Mouse (Mus musculus) spleen, embryonic (tissue): ENCODE results near the gene Ndufa13.

Experiments used
- CTCF ChIA-PET: fragments of 350-600 bp; sonication (Branson Sonifier 250); formaldehyde crosslinking; loops from one replicate; lab custom pipeline; 2022; lab: Charles Lee

Gene Ndufa13

DNA sequence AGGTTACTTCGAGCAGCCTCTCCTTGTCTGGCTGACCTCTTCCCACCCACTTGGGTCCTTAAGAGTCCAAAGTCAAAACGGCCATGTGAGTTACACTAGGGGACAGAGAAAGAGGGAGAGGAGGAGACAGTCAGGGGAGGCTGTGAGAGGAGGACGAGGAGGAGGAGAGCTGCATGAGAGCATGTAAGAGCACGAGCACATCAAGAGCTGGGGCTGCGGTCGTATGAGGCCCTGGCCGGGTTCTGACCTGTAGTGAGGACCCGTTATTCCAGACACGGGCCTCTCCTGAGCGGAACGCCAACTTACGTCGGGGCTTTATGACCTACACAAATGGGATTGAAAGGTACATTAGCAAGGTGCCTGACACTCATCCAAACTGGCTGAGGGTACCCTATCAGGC, 9.6 kb upstream of the Ndufa13 start:
- CTCF ChIA-PET = no interaction called here

DNA sequence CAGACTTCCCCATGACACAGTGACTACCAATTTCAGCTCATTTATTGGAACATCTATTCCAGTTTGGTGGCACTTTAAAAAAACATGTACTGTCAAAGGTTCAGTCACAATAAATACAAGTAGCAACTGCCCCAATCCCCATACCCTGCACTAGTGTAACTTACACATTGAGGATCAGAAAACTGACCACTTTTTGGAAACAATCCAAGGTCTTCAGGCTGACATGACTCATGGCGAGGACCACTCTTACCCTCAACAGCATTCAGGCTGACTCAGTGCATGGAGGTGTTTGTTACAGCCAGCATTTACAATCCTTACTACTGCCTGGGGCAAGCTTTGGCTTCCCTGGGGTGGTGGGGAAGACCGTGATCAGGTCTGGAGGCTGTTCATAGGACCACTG, 4.7 kb upstream of the Ndufa13 start:
- CTCF ChIA-PET = no interaction called here

DNA sequence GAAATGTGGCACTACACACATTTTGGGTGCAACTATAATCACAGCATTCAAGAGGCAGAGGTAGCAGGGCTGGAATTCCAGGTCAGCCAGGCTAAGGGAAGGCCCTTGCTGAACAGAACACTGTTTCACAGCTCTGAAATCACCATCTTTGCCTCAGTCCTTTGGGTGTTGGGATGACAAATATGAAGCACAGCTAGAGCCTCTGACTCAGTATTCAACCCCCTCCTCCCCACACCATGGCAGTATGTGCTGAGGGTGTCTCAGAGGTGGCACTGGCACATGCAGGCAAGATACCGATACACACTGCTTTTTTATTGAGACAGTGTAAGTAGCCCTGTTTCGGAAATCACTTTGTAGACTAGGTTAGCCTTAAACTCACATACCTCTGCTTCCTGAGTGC, 3.9 kb upstream of the Ndufa13 start:
- CTCF ChIA-PET = interaction anchor here (0.6 kb wide), 1 partner anchor 148 kb away, joined by 4 read pairs; no protein-coding TSS in a partner anchor

DNA sequence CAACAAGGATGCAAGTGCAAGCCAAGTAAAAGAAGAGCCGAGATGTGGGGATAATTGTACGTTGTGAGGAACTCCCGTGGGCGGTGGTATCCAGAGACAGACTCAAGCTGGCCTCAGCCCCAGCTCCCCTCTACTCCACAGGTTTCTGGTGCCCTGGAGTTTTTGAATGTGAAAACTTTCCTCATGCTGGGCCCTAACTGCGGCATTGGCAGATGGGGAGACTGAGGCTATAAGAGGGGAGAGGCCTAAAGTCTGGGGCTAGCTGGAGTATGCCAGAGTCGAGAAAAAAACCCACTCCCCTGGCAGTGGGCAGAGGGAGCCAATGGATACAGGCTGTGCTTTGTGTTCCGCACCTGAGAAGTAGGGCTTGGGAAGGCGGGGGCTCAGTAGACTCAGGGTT, 1.7 kb upstream of the Ndufa13 start:
- CTCF ChIA-PET = no interaction called here

GRCm38 (mm10) chr8:69903063-69903542, 745 bp upstream of the Ndufa13 start:
- CTCF ChIA-PET = no interaction called here

GRCm38 (mm10) chr8:69901484-69902162, 735 bp downstream of the Ndufa13 start:
- CTCF ChIA-PET = no interaction called here

DNA sequence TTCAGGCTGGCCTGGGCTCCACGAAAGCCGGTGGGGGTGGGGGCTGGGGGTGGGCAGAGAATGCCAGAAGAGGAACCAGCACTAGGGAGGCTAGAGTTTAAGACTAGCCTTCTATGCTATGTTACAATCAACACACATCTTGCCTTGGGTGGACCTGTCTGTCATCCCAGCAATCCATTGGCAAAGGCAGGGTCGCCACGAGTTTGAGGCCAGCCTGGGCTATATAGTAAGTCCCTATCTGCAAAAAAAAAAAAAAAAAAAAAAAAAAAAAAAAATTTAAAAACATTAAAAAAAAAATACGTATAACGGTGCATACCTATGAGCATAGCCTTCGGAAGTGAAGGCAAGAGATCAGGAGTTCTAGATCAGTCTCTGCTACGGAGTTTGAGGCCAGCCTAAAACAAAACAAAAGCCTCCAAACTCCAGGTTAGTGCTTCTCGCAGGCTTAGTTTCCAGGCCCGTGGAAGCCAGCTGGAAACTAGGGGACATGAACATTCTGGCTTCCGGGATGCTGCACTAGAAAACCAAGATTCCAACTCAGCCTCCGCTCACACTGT, 1.4 kb downstream of the Ndufa13 start:
- CTCF ChIA-PET = no interaction called here

DNA sequence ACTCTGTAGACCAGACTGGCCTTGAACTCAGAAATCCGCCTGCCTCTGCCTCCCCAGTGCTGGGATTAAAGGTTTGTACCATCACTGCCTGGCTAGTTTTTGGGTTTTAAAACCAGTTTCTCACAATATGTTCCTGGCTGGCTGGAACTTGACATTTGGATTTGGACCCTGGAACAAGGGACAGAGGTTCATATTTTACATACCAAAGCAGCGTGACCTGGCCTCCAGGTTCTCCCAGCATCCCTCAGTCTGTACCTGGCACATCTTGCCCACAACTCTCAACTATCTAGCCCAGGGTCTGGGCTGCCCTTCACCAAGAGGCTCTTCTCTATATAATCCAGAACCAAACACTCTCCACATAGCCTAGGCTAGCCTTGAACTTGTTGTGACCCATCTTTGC, 2.5 kb downstream of the Ndufa13 start:
- CTCF ChIA-PET = no interaction called here

DNA sequence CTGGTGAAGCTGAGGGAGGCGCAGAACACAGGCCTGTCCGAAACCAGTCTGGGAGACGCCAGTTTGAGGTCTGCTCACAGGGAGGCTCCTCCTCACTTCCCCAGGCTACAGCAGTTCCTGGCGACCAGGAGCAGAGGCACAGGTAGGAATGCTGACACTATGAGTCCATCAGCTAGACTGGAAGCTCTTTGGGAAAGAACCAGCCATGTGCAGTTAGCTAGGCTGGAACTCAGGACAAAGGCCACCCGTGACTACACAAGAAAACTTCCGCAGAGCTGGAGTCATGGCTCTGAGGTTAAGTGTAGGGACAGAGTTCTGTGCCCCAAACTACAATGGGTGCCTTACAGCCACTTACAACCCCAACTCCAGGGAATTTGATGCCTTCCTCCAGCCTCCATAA, 4.5 kb downstream of the Ndufa13 start:
- CTCF ChIA-PET = no interaction called here

- CTCF ChIA-PET = interaction anchor here (0.7 kb wide), 1 partner anchor 65 kb away, joined by 5 read pairs; no protein-coding TSS in a partner anchor
Measured at GRCm38 (mm10) chr8:69895772-69896451, 6.4 kb downstream of the Ndufa13 start.

- CTCF ChIA-PET = no interaction called here
Measured at GRCm38 (mm10) chr8:69894836-69895332, 7.5 kb downstream of the Ndufa13 start.

- CTCF ChIA-PET = no interaction called here
Measured at GRCm38 (mm10) chr8:69893863-69894262, 8.5 kb downstream of the Ndufa13 start.

GRCm38 (mm10) chr8:69890813-69891241, 11.5 kb downstream of the Ndufa13 start:
- CTCF ChIA-PET = no interaction called here

- CTCF ChIA-PET = no interaction called here
Measured at GRCm38 (mm10) chr8:69888902-69889301, 13.5 kb downstream of the Ndufa13 start.

- CTCF ChIA-PET = no interaction called here
Measured at GRCm38 (mm10) chr8:69888244-69888866, 14.0 kb downstream of the Ndufa13 start.

DNA sequence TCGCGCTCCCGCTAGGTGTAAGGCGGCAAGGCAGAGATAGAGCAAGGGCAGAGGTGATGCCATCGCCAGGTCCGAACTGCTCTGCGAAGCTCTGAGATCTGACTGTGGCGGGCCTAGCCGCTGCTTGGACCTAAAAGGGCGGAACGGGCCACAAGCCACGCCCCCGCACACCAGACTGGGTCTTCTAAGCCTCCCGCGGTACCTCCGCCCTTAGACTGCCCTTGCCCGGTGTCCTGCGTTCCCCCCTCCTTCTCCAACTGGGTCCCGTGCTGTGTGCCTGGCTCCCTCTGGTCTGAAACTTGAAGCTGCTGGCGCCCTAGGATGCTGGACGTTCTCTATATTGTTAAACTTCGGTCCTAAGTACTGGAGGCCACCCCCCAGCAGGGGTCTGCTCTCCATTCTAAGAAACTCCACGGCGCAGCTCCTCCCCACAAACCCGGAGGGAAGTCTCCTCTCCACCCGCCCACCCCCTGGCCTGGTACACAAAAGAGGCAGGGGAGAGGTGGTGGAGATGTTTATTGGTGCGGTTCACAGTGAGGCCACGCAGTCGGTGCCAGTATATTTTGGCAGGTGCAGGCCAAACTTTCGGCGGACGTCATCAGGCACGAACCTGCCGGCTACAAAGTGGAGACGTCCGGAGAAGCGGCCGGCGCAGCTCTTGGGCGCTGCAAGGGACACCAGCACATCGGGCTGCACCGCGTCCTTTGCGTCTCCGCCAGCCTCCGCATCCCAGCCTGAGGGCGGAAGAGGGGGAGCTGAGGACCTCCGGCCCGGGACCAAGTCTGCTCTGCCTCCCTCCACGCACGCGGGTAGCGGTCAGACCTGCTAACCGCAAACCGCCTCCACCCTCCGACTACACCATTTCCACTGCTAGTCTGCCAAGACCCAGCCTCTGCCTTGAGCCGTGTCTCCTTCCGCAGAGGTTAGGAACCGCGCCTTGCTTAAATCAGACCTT, 14.8 kb downstream of the Ndufa13 start, which contains the start of gene Cilp2:
Gene Cilp2 (minus strand): TSS at position 399 of the 955 bp plus-strand sequence.
- CTCF ChIA-PET = no interaction called here

GRCm38 (mm10) chr8:69884141-69884540, 18.2 kb downstream of the Ndufa13 start:
- CTCF ChIA-PET = interaction anchor here (0.7 kb wide), 1 partner anchor 167 kb away, joined by 4 read pairs; no protein-coding TSS in a partner anchor

GRCm38 (mm10) chr8:69882833-69883600, 19.3 kb downstream of the Ndufa13 start:
- CTCF ChIA-PET = interaction anchor here (0.7 kb wide), 1 partner anchor 168 kb away, joined by 4 read pairs; no protein-coding TSS in a partner anchor

GRCm38 (mm10) chr8:69882021-69882756, 20.2 kb downstream of the Ndufa13 start:
- CTCF ChIA-PET = no interaction called here
